Mouse (Mus musculus) stomach, embryonic 14.5 days (tissue): Measurements from ENCODE around the gene Rab38. TPM values are rescaled to one million over a fixed set of nuclear protein-coding genes. Genes with fewer than 3 reads are reported as not detected.

Experiments
- ATAC-seq: fragments of 200-750 bp; cut with Nextera tagmentation; 2 replicates; pipeline ENCODE4 v1.8.0; 2017; ENCODE audit warnings: low read depth, moderate TSS enrichment; ENCODE audit not compliant: insufficient number of reproducible peaks, insufficient read depth, low FRiP score
- H3K27ac ChIP-seq: fragments of 300-500 bp; sonication (generic); 2 replicates; pipeline ENCODE4 v1.5.1; 2014; ENCODE audit warnings: mild to moderate bottlenecking, low read length, moderate library complexity, mixed read lengths
- H3K27me3 ChIP-seq: fragments of 300-500 bp; sonication (generic); 2 replicates; pipeline ENCODE4 v1.6.1; 2014; ENCODE audit warnings: low read length, control low read depth, mixed read lengths; ENCODE audit not compliant: control insufficient read depth, insufficient read depth
- H3K36me3 ChIP-seq: fragments of 300-500 bp; sonication (generic); 2 replicates; pipeline ENCODE4 v1.6.1; 2014; ENCODE audit warnings: mild to moderate bottlenecking, control low read depth, low read length, moderate library complexity, mixed read lengths; ENCODE audit not compliant: control insufficient read depth, insufficient read depth
- H3K4me1 ChIP-seq: fragments of 300-500 bp; sonication (generic); 2 replicates; pipeline ENCODE4 v1.6.1; 2014; ENCODE audit warnings: low read length, control low read depth, mixed read lengths; ENCODE audit not compliant: control insufficient read depth, insufficient read depth
- H3K4me2 ChIP-seq: fragments of 300-500 bp; sonication (generic); replicated peaks from 2 replicates; pipeline ENCODE4 v1.6.1; 2014; ENCODE audit warnings: low read depth, low read length, control low read depth
- H3K4me3 ChIP-seq: fragments of 300-500 bp; sonication (generic); 2 replicates; pipeline ENCODE4 v1.5.1; 2014; ENCODE audit warnings: low read depth, low read length, control low read depth
- H3K9ac ChIP-seq: fragments of 300-500 bp; sonication (generic); replicated peaks from 2 replicates; pipeline ENCODE4 v1.6.1; 2014; ENCODE audit warnings: low read depth, mild to moderate bottlenecking, control low read depth, low read length, moderate library complexity, mixed read lengths
- H3K9me3 ChIP-seq: fragments of 300-500 bp; sonication (generic); 2 replicates; pipeline ENCODE4 v1.6.1; 2016; ENCODE audit warnings: low read depth, low read length, control low read depth; ENCODE audit not compliant: control insufficient read depth
- WGBS: fragments of 180-500 bp; shearing (Covaris S2); extraction: QIAGEN DNeasy Blood & Tissue Kit; methylation state at CpG from one replicate; pipeline ENCODE4 v1.1.7; 2014; 5-methylcytosine and 5-hydroxymethylcytosine counted together
- polyA plus RNA-seq: library from polyadenylated mRNA; unstranded; fragments of >200 nt; fragmentation: Nextera tagmentation; extraction: Ambion mirVana; gene quantifications from 2 replicates; pipeline ENCODE4 v1.2.1, GENCODE M21; 2014

Gene Rab38
- polyA plus RNA-seq, 1 experiment from 2014 or later, result 25.2 TPM

DNA sequence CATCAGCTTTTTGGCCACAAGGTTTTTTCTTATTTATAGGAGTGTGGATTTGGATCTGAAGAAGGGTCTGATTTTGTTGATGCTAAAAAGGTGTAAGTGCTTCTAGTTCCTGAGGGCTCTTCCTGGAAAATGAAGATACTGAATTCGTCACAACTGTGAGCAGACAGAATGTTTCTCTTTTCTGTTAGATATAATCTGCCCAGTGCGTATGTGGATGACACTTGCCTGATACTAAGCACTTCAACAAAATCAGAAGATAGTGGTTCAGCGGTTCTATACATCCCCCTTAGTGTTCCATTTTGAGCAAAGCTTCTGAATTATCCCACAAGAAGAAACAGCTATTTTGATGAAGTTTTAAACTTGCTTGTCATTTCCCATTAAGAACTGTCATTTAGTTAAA lies 2.6 kb upstream of the Rab38 start:
- no peak overlapping the region for H3K4me2 ChIP-seq
- no peaks in the 10 kb centered on the region for H3K4me1 ChIP-seq
- no peaks in the 10 kb centered on the region for H3K27me3 ChIP-seq
- H3K4me3 ChIP-seq, result no peak overlapping the region
- H3K9ac ChIP-seq, result no peak overlapping the region
- no peaks in the 10 kb centered on the region for H3K36me3 ChIP-seq
- H3K27ac ChIP-seq, result no peak overlapping the region
- no peaks in the 10 kb centered on the region for H3K9me3 ChIP-seq
- ATAC-seq, result no peak
- 74% methylated on average over 3 of the region's 3 CpGs for WGBS

DNA sequence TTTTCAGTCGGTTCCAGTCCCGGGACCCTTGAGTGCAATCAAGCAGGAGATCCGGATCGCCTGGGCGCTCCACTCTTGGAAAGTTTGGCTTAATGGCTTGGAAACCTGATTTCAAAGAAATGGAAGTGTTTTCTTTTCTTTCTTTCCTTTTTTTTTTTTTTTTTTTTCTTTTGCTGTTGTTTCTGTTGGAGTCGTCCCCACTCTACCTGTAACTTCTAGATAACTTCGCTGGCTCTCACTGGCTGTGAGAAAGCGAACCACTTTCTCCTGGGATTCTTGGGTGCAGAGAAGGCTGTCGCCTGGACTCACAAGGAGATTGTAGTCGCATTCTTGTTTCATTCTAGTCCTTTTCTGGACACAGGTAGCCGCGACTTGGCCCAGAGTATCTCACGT lies 615 bp downstream of the Rab38 start:
- no peak for ATAC-seq
- Histone ChIP-seq H3K9ac (peak overlapping the region; percentile 40; the same call in 1 of the 2 replicates), H3K27ac (peak overlapping the region; percentile 44; the same call in 1 of the 2 replicates), H3K4me1 (no peaks in the 10 kb centered on the region), H3K4me2 (peak overlapping the region; percentile 87), H3K27me3 (no peaks in the 10 kb centered on the region), H3K4me3 (peak overlapping the region; percentile 58), H3K9me3 (no peaks in the 10 kb centered on the region), H3K36me3 (no peaks in the 10 kb centered on the region)
- WGBS, result 5% methylated on average over 13 of the region's 13 CpGs

DNA sequence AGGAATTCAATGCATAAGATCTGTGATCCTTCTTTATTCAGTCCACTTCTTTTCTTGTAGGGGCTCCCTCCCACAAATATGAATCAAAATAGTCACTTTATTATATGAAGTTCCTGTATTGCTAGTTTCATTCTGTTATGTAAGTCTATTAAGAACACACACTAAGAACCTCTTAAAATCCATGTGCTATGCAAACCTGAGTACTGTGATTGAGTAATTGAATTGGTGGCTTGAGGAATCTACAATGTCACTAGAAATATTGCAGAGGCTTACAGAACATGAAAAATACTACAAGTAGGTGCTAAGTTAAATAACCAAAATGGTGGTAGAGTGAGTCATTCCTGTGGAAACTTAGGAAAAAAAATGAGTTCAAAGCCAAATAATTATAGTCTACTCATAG lies 10.2 kb downstream of the Rab38 start:
- no peak overlapping the region for H3K9ac ChIP-seq
- H3K27ac ChIP-seq, result no peak overlapping the region
- ATAC-seq, result no peak
- H3K4me3 ChIP-seq, result no peak overlapping the region
- no peaks in the 10 kb centered on the region for H3K9me3 ChIP-seq
- H3K36me3 ChIP-seq, result no peaks in the 10 kb centered on the region
- H3K4me1 ChIP-seq, result no peaks in the 10 kb centered on the region
- no peaks in the 10 kb centered on the region for H3K27me3 ChIP-seq
- H3K4me2 ChIP-seq, result no peak overlapping the region

DNA sequence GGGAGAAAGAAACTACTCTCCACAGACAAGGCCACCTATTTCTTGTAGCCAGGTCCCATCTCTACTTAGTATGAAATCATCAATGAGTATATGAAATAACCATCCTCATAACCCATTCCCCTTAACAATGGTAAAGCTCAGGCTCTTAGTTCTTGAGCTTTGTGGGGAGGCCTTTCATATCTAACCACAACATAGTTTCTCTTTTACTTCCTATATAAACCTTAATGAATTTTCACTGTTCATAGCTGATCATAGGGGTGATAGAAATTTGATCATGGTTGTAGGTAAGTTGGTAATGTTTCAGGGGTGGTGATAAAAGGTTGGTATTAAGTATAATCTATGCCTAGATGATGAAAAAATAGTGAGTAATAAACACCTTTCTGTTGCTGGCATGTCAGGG lies 12.6 kb downstream of the Rab38 start:
- Histone ChIP-seq H3K27me3 (no peaks in the 10 kb centered on the region), H3K9me3 (no peaks in the 10 kb centered on the region)
- ATAC-seq, result no peak

DNA sequence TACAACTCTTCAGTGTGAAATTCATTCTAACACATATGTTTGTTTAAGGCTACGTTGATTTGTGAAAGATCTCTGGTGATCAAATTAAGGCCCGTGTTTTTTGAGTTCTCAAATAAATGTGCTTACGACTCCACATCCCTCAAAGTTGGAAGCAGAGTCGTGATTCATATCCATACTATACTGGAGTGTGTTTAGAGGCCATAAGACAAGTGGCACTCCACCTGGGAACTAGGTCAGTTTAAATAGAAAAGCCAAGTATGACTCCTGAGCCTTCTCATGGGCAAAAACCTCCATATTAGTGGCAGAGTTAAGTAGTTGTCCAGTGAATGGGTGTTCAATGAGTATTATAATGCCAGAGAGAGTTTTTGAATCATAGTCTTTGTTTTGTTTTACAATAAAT lies 13.4 kb downstream of the Rab38 start:
- Histone ChIP-seq H3K27ac (no peak overlapping the region), H3K4me2 (no peak overlapping the region), H3K9ac (no peak overlapping the region), H3K9me3 (no peaks in the 10 kb centered on the region), H3K4me3 (no peak overlapping the region), H3K4me1 (no peaks in the 10 kb centered on the region), H3K36me3 (no peaks in the 10 kb centered on the region), H3K27me3 (no peaks in the 10 kb centered on the region)
- 75% methylated on average over 4 of the region's 4 CpGs for WGBS
- no peak for ATAC-seq

More for the DNA sequence above, 12.6 kb downstream of the Rab38 start:
- H3K4me1 ChIP-seq, result no peaks in the 10 kb centered on the region
- H3K4me3 ChIP-seq, result no peak overlapping the region
- H3K27ac ChIP-seq, result no peak overlapping the region
- H3K4me2 ChIP-seq, result no peak overlapping the region
- H3K36me3 ChIP-seq, result no peaks in the 10 kb centered on the region
- no peak overlapping the region for H3K9ac ChIP-seq

DNA sequence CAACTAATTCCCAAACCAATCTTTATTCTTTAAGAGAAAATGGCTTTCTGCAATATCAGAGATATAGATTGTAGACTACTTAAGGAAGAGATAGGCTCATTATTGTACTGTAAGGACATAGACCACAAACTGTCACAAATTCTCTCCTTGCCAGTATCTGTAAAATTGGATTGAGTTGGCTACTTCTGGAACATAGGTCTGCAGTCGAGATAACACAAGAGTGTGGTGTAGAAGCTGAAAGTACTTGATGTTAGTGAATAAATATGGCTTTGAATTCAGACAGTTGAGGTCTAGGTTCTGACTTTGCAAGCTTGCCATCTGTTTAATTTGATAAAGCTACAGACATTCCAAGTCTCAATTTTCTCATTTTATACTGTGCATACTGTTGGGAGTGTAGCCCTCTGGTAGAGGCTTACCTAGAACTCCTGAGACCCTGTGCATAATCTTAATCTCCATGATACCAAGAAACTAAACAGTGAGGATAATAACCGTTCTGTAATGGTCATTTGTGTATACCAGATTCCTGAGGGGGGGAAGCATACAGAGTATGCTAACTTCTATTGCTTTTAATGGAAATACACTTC lies 15.3 kb downstream of the Rab38 start:
- 63% methylated on average over 2 of the region's 2 CpGs for WGBS
- H3K36me3 ChIP-seq, result no peaks in the 10 kb centered on the region
- H3K27me3 ChIP-seq, result no peaks in the 10 kb centered on the region
- no peaks in the 10 kb centered on the region for H3K9me3 ChIP-seq
- ATAC-seq, result no peak
- H3K9ac ChIP-seq, result no peak overlapping the region
- no peak overlapping the region for H3K4me2 ChIP-seq
- no peak overlapping the region for H3K27ac ChIP-seq
- H3K4me3 ChIP-seq, result no peak overlapping the region
- H3K4me1 ChIP-seq, result no peaks in the 10 kb centered on the region

DNA sequence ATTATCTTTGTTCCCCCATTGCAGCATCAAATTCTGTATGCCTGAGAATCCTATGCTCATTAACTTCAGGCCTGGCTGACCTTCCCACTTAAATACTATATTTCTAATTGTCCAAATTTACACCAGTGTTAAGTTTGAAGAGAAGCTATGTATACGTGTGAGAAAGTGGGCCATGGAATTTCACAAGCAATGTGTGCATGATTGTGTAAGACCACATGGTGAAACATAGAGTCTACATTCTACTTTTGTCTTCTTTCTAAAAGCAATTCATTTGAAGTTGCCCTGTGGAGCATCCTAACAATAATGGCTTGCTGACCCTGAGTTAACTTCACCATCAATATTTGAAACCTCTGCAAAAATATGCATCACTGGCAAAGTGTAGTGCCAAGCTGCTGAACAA lies 23.2 kb downstream of the Rab38 start:
- Histone ChIP-seq H3K4me3 (no peak overlapping the region), H3K27ac (no peak overlapping the region), H3K36me3 (no peaks in the 10 kb centered on the region), H3K9me3 (no peaks in the 10 kb centered on the region), H3K9ac (no peak overlapping the region), H3K27me3 (no peaks in the 10 kb centered on the region), H3K4me2 (no peak overlapping the region), H3K4me1 (no peaks in the 10 kb centered on the region)
- no peak for ATAC-seq
- WGBS, result 88% methylated on average over 1 of the region's 1 CpGs

DNA sequence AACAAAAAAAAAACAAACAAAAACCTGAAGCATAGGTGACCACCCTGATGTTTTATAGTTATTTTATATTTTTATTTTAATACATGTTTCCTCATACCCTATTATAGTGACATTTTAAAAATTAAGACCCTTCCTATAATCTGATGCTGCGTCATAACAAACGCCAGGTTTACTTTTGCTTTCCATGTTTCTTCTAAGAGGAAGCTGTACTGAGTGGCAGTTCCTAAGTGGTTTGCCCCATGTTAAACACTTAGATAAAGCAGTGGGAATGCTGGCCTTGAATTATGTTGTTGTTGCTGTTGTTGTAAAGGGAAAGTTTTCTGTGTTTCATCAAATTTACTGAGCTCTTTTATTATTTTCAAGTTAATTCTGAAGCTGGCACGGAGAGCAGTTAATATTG lies 27.8 kb downstream of the Rab38 start:
- WGBS, result 75% methylated on average over 3 of the region's 3 CpGs
- Histone ChIP-seq H3K4me1 (no peaks in the 10 kb centered on the region), H3K9me3 (no peaks in the 10 kb centered on the region), H3K4me3 (no peak overlapping the region), H3K36me3 (no peaks in the 10 kb centered on the region), H3K27me3 (no peaks in the 10 kb centered on the region), H3K27ac (no peak overlapping the region), H3K4me2 (no peak overlapping the region), H3K9ac (no peak overlapping the region)
- ATAC-seq, result no peak

DNA sequence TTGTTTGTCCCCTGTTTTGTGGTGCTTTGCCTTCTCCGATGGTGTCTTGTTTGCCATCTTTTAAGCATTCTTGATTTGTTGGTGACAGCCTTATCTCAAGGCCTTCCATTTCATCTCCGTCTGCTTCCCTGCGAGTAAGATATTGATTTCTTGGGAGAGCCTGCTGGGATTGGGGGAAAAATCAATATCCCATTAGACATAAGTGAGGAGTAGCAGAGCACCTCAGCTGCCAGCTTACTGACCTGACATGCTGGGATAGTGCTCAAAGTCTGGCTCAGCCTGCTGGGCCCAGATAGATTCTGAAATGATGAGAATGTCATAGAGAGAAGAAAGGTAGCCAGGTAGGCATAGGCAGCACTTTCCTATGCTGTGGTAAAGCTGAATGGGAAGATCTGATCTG lies 37.7 kb downstream of the Rab38 start:
- Histone ChIP-seq H3K4me1 (no peaks in the 10 kb centered on the region), H3K9ac (no peak overlapping the region), H3K27ac (no peak overlapping the region), H3K9me3 (no peaks in the 10 kb centered on the region), H3K4me3 (no peak overlapping the region), H3K27me3 (no peaks in the 10 kb centered on the region), H3K36me3 (no peaks in the 10 kb centered on the region), H3K4me2 (no peak overlapping the region)
- ATAC-seq, result no peak
- whole genome bisulfite sequencing, result 68% methylated on average over 3 of the region's 3 CpGs
